Mouse (Mus musculus) heart, adult 11 months (tissue): ENCODE data around the gene Asic2.
A peak's percentile ranks its signal among the peaks of the same experiment; 100 is the strongest.

Source experiments
- DNase-seq: peaks from one replicate; pipeline ENCODE4 v3.0.0; 2022

Asic2 gene

DNA sequence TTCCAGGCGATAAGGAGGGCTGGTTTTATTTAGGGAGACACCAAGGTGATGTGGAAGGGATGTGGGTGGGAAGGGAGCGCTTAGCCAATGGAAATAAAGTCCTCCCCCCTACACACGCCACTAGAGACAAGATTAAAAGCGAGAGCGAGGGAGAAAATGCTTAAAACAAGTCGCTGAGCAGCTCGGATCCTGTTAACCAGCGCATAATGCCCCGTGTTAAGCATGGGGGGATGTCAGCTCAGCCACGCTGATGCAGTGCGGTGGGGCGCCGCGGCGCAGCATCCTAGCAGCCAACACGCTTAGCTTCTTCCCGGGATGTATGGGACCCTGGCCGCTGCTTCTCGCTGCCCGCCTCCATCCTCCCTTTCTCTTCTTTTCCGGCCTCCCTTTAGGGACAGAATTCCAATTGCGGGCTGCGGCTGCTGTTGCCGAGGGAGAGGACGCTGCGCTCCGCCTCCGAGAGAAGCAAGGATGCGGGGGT, at the start of gene Asic2:
Gene Asic2, minus strand, starts transcription at position 57 of the 481 bp plus-strand sequence.
- DNase-seq, result no peak

DNA sequence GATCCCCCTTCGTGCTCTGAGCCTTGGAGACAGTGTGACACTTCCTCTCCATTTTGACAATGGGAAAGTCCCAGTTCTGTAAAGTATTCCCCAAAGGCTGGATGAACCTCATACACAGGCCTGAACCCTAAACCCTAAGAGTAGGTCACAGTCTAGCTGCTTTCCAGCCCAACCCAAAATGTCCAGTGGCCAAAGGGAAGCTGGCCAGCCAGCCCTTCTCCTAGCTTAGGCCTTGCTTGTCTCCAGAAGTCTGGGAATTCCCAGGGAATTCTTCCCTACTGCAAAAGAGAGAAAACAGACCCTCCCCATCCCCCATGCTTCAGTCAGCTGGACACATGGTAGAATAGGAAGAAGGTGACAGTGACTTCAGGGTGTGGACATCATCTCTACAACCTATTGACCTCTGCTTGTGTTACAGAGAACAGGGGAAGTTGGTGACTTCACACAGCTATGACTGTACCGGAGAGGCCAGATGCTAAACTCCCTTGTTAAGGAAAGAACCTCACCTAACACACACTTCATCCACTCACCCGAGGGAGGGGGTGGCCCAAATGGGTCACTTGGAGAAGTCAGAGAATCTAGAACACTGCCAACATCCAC, 48.0 kb upstream of the Asic2 start:
- peak; percentile 96 for DNase-seq

DNA sequence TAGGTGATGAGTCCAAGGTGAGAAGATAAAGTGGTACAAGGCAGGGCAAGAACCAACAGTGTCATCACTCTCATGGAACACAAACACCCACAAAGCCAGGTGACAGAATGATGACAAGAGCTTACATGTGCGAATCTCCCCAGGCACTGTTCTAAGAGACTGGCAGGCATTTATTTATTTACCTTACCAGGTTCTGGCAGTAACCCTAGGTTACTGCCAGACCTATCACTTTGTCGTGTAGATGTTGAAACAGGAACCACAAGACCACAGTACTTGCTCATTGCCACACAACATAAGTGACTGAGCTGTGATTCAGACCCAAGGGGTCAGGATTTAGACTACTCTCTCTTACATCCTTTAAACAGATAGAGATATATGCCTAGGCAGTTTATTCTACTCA, 46.8 kb upstream of the Asic2 start:
- no peak for DNase-seq

DNA sequence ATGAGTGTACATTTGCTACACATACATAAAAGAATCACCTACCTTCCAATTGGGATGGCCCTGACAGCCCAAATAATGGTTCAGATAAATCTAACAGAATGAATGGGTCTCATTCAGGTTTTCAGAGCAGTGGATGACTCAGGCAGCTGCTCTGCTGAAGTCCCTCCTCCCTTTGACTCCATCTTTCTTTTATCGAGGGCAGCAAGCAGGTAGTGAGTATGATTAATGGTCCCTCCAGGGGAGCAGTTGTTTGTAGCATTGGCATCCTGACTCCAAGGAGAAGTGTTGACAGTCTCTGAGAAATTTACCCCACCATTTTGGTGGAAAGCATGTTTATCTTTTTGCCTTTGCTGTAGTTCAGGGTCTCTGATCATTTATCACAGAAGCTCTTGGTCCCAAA, 45.5 kb upstream of the Asic2 start:
- no peak for DNase-seq

DNA sequence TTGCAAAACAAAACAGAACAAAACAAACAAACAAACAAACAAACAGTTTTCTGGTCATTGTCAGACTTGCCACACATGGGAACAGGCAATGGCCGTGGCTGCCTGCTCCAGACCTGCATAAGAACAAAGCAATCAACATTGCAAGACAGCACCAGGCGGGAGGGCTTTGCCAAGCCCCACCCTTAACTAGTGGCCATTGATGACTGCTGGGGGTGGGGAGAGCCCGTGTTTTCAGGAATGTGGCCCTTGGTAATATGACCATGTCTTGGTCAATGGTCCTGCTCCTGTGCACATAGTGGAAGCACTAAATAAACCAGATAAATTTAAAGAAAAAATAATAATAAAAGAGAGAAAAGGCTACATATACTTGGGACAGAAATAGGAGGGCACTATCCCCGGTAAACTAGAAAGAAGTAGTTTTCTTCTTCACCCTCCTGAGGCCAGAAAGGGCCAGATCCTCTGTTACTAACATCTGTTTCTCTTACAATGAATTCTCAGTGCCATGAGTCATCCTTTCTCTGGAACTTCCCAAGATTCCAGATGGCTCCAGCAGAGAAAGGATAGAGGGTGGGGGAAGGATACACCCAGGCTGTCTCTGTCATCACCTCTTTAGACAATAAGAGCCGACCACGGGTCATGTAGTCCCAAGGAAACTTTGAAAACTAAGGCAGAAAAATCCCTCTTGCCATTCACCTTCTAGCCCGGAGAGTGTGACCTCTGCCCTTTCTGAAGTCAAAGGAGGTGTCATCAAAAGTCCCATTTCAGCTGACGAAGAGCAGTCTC, 43.3 kb upstream of the Asic2 start:
- peak; percentile 97 for DNase-seq

DNA sequence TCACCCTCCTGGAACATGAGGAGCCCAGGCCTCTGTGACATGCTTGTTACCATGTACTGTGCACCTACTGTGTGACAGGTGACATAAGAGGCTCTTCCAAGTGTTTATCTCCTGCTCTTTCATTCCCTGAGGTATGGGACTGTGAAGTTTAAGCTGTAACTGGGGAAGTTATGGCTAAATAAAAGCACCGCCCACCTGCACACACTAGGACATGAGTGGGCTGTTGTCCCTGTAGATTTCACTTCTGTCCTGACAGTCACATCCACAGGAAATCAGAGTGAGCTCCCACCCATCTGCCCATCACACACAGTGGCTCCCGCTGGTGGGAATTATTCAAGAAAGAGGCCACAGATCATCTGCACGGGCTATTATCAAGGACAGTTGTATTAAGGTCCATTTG, 41.9 kb upstream of the Asic2 start:
- no peak for DNase-seq

DNA sequence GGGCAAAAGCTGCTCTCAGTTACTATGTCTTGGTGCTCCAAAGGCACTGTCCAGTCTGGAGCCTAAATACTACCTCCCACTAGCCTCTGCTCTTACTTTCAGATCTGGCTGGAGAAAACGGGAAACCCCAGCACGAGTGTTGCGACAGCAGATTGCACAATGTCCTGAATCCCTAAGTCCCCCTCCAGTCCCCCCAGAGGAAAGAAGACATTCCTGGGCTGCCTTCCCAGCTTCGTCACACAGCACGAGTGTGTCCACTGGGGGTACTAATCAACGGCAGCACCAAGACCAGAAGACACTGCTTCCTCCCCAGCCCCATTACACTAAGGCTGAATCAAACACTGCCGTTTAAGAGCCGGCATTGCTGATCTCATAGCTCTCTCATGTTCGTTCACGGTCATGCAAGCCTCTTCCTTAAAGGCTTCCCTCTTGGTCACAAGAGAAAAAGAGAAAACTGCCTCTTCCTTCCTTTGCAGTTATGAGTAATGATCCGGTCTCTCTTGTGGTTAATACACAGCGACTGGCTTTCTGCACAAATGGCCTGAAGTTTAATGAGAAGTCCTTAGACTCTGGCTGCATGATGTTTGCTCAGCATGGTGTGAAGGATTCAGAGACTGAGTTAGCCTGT, 38.7 kb upstream of the Asic2 start:
- DNase-seq, result peak; percentile 99

DNA sequence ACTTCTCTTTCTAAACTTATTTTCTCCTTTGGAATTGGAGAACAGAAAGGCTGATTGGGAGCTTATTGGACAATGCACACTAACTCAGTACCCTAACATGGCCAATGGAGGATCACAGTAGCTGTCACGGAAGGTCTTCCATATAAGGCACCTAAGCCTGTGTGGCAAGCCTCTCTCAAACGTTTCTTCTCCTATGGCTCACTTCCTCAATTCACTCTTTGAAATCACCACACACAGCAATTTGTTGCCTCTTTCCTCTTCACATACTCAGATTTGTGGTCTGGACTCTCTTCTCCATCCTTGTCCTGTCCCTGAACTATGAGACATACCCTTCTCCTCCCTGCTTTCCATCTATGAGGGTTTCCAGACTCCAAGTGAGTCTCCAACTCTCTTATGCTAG, 36.6 kb upstream of the Asic2 start:
- peak; percentile 96 for DNase-seq

DNA sequence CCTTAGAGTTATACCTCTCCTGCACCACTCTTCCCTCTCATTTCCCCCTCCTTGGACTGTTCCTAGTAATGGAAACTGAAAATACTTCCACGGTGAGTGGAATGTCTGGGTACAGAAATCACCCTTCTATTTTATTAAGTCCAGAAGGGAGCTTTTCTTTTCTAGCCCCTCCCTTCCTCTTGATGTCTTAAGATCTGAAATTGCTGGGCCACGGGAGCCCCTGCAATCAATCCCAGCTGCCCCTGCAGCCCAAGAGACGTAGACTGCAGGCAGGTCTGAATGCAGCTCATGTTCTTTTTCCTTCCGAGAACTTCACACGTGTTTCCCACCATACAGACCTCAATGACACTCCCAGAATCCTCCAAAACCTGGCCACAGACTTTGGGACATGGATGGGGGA, 32.3 kb upstream of the Asic2 start:
- no peak for DNase-seq

DNA sequence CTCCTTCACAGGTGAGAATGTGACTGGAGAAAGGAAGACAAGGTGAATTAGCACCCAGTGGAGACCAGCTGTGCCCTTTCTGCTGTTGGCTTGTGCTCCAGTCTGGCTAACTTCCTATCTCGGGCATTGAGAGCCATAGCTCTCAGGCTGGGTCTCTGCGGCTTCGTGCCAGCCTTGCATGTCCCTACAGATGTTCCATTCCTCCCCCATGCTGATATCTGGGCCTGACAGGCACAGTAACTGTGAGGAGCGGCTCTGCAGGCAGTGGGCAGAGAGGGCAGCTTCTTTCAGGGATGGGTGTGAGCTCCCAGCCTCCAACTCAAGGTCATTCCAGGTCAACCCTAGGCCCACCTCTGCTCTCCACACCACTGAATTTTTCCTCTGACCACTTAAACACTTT, 31.2 kb upstream of the Asic2 start:
- DNase-seq, result peak; percentile 84

DNA sequence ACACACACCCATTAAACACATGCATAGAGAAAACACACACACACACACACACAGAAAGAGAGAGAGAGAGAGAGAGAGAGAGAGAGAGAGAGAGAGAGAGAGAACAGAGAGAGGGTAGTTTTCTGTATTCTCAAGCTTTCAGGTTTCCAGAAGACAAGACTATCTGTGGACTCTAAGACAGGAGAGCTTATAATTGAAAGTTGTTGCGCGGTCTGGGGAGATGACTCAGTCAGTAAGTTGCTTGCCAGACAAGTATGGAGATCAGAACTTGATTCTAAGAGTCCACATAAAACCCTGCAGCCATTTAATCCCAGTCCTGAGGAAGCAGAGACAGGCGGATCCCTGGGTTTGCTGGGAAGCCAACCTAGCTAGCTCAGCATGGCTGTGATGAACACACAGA, 30.4 kb upstream of the Asic2 start:
- no peak for DNase-seq

DNA sequence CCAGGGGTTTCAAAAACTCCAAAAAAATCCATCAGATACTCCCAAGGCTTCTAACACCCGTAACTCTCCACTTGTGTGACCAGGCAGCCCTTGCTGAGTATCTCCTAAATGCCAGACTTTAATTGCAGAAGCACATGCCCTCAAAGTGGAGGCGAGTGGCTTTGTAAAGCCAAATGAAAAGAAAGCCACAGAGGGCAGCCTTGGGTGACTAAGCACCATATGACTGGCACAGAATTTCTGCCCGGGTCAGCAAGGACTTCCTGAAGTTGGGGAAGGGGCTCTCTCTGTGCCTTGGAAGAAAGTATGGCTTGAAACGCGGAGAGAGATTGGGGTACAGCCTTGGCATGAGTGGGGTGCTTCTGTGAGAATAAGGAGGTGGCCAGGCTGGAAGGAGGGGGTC, 28.8 kb upstream of the Asic2 start:
- no peak for DNase-seq

DNA sequence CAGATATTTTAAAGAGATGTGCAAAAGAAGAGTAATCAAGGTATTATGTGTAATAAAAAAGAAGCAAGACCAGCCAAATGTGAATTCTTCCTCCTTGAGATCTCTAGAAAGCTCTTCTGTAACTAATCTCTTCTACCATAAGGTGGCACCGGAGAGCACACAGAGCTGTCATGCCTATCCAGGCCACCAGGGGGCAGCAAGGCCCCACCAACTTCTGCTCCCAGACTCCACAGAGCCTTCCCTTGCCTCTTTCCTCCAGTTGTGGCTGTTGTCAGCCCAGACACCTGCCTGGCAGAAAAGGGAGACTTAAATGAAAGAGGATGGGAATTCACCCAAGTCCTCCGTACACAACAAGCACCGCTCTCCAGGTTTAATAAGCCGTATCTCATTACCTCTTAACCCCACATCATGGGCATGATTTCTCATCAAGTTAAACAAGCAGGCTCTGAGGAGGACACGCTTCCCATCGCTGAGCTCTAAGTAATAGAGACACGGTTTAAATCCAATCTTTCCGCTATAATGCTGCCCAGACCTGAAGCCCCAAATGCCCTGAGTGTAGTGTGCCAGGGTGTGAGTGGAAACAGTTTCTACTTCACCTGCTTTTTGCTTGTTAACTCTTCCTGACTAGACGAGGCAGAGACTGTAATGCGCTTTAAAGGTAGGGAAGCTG, 28.1 kb upstream of the Asic2 start:
- peak; percentile 92 for DNase-seq

DNA sequence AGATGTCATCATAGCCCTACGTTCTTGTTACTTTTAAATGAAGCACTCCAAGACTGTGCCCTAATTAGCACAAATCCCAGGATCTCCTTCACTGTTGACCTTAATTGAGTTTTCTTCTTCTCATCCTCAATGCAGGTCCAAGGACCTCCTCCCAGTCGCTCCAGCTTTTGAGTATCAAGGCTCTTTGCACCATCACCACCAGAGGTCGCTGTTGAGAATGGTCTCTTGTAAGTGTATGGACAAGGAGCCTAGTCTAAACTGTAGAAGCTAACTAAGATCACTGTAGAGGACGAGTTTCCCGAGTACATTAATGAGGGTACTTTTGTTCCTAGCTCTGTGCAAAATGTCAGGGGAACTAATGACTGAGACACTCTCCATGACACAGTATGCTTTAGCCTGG, 14.9 kb upstream of the Asic2 start:
- peak; percentile 90 for DNase-seq

DNA sequence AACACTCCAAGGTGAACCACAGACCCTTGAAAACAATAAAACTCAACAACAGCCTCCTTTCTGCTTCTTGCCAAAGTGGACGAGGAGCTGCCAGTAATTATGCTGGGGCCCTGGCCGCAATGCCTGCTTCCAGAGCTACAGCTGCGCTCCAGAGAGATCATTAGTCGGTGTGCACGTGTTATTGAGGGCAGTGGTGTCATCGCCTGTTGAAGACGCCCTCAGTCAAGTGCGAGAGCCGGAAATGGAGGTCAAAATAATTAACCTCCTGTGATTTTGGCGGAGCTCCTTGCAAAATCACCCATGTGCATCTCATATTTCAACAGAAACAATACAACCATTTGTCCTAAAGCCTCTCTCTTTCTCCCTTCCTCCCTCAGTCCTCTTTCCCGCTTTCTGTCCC, 13.9 kb upstream of the Asic2 start:
- no peak for DNase-seq

DNA sequence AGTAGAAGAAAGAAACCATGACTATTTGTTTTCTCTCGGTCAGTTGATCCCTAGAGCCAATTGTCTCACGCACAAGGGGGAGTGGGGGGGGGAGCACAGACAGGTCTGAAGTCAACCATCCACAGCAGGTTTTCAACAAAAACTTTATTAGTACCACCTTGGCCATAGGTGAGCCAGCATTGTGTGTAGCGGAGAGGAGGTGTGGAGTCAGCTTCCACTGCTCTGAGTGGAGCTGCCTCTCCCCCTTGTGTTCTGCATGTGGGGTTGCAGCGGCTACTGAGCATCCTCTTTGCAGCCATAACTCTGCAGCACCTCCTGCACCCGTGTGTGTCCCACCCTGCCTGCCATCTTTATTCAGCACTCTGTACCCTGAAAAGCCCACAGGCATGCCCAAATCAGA, 6.3 kb upstream of the Asic2 start:
- no peak for DNase-seq

DNA sequence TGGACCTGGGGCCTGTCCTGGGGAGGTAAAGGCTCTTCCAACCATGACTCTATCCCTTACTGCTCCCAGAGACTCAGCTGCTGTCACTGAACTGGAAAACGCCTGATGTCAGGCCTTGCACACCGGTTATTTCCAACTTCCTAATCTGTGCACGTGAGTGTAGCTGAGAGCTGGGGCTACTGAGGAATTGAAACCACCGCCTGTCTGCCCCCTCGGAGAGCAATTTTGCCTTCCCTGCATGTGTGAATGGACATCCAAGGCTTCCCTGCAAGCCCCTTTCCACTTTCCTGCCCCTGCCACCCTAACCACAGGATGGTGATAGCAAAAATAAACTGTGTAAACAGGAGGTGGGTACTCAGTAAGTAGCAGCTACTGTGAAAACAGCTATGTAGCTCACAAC, 5.4 kb upstream of the Asic2 start:
- DNase-seq, result peak; percentile 94

DNA sequence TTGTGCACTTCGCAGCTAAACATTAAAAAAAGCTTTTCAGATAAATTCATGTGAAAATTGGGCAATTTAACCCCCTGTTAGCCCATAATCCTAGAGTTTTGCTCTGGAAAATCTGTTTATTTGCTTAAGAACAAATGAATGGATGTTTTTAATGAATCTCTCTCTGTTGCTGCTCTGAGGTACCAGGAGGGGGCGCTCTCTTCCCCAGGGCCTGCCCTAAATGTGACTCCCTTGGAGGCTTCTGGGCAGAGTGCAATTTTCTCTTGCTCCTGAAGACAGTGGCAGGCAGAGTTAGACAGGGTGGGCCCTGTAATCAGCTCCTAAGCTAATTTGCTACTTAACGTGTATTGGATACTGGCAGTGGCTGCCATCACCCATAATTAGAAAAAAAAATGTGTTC, 3.8 kb upstream of the Asic2 start:
- no peak for DNase-seq

DNA sequence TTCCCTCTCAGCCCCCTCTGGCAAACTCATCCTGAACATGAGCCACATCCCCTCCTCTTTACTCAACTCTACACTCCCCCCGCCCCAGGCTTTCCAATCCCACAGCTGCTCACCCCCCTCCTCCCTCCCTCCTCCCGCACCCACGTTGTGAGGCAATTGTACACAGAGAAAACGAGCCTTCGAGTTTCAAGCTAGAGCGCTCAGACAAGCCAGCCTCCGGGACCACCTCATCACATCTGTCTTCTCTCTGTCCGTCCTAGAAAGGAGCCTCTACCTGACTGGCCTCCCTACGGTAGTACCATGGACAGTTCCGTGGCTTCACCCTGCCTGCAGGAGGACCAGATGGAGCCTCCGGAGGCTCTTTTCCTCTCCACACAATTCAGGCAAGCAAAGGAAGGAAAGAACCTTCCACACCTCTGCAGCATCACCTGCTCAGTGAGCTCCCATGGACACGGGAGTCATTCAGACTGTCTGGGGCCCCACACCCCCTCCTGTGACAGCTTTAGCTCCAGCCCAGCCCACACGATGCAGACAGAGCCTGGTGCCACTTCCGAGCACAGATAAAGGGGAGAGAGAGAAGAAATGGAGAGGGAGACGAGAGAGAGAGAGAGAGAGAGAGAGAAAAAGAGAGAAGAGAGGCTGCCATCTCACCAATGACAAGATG, 1.5 kb downstream of the Asic2 start:
- DNase-seq, result no peak

DNA sequence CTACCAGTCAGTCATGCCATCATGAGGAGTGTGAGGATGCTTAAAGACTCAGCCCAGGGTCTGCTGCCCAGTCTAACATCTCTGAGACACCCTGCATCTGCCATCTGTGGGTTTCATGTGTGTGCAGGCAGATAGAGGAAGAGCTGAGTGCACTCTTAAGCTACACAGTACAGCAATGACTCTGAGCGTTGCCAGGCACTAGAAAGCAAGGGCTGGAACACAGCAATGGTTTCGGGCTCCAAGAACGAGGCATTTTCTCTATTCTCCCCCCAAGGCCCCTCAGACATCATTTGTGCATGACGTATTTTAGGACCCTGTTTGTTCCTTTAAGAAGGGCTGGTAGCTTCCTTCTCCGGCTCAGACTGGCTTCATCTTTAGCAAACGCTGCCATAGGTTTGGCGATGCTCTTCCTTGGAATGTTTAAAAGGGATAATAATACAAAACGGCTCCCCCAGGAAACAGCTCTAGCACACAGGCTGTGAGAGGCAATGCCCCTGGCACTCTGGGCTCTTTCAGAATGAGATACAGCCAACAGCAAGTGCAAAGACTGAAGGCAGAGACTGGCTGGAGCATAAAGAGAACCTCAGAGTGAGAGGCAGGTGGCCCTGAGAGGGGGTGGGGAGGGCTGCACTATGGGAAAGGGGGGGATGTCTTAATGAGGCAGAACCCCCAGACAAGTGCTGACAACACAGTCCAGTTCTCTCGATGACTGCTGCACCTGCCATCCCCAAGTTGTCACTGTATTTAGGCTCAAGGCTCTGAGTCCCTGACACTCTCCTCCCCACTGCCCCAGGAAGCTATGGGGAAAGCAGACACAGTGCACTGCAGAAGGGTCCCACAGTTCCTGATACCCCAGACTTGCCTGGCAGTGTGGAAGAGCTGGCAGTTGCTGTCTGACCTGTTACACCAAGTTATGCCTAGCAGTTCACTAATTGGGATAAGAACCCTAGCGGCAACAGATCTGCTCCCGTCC, 2.3 kb downstream of the Asic2 start:
- no peak for DNase-seq

DNA sequence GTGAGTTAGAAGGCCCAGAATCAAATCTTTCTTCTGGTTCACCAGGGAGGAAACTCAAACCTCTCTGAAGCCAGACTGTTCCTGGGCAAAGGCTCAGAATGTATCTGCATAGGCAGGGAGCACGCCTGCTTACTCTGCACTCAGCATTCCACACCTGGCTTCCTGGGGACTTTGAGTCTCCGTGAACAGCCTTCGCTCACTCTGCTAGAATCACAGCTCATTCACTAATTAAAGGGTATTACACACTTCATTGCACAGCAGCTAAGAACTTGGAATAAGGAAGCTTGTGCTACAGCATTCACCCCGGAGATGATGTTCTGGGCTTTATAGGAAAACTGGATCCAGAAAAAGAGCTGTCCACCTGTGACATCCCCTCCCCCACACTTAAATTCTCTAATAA, 3.7 kb downstream of the Asic2 start:
- DNase-seq, result no peak

DNA sequence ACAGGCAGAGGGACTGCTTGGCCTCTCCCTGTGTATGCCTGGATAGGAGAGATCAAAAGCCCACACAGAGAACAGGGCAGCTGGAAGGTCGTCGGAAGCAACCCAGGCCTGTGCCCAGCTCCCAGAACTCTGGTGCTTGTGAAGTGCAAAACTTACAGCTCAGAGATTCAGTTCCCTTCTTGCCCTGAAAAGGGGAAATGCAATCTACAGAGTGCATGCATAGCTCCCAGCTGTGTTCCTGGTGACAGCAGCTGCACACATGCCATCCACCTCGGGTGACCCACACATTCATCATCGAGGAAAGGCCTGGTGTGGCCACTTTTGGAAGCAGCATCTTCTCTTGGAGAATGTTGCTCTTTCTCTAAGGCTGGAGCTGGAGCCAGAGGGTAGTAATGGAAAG, 13.9 kb downstream of the Asic2 start:
- DNase-seq, result peak; percentile 95
